Mouse (Mus musculus) small intestine, adult 2 months (tissue): ENCODE results near the gene Gm20388.
"Not testable (repeated sequence)": the region's sequence is repeated elsewhere in the genome, so short reads cannot be mapped to it uniquely, and the experiment has no call there.

Experiments
- CTCF ChIP-seq: fragments of 200-500 bp; IDR thresholded peaks from 2 replicates; pipeline ENCODE4 v1.5.1; 2012; ENCODE audit warnings: low read depth, mild to moderate bottlenecking, control low read depth, inconsistent platforms, low read length, moderate library complexity, mixed read lengths; ENCODE audit not compliant: insufficient replicate concordance, insufficient read length; ENCODE audit errors: extremely low read depth
- POLR2A ChIP-seq: fragments of 200-500 bp; IDR thresholded peaks from 2 replicates; pipeline ENCODE4 v1.6.1; 2012; ENCODE audit warnings: low read depth, mild to moderate bottlenecking, control low read depth, inconsistent platforms, low read length, moderate library complexity

DNA sequence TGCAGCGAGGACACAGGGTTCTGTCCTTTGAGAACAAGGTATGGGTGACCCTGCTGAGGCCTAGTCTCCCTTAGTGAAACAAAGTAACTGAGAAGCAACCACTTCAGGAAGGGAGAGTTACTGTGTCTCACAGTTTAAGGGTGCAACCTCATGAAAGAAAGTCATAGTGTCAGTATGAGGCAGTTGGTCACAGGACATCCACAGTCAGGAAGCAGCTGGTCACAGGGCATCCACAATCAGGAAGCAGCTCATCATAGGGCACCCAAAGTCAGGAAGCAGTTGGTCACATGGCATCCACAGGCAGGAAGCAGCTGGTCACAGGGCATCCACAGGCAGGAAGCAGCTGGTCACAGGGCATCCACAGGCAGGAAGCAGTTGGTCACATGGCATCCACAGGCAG, 4266.5 kb downstream of the Gm20388 start:
- not testable (repeated sequence) for TF ChIP-seq POLR2A, CTCF
